Mouse (Mus musculus) lung, adult 2 months (tissue): ENCODE measurements around the gene Angptl6.

Experiments used
- CTCF ChIP-seq: fragments of 200-500 bp; IDR thresholded peaks from 2 replicates; pipeline ENCODE4 v1.5.1; 2011; ENCODE audit warnings: mild to moderate bottlenecking, low read length, control low read depth; ENCODE audit not compliant: insufficient read depth
- POLR2A ChIP-seq: fragments of 200-500 bp; IDR thresholded peaks from 2 replicates; pipeline ENCODE4 v1.6.1; 2011; ENCODE audit warnings: low read depth, mild to moderate bottlenecking, control low read depth, low read length, borderline replicate concordance; ENCODE audit errors: extremely low read depth

GRCm38 (mm10) chr9:20850179-20850578 lies 29.3 kb downstream of the Angptl6 start:
- TF ChIP-seq CTCF, result no peak
- no peak for TF ChIP-seq POLR2A
